Mouse (Mus musculus) hindbrain, embryonic 15.5 days (tissue): ENCODE results near the gene Lsm12. TPM values are rescaled to one million over a fixed set of nuclear protein-coding genes. Genes with fewer than 3 reads are reported as not detected.

Source experiments
- ATAC-seq: fragments of 200-750 bp; cut with Nextera tagmentation; 2 replicates; pipeline ENCODE4 v1.8.0; 2017; ENCODE audit warnings: low read depth, moderate number of reproducible peaks, moderate TSS enrichment; ENCODE audit not compliant: low FRiP score
- H3K27ac ChIP-seq: fragments of 300-500 bp; sonication (generic); replicated peaks from 2 replicates; pipeline ENCODE4 v1.5.1; 2015; ENCODE audit warnings: mild to moderate bottlenecking, inconsistent platforms
- H3K27me3 ChIP-seq: fragments of 300-500 bp; sonication (generic); 2 replicates; pipeline ENCODE4 v1.6.1; 2015; ENCODE audit warnings: control low read depth, inconsistent platforms
- H3K36me3 ChIP-seq: fragments of 300-500 bp; sonication (generic); 2 replicates; pipeline ENCODE4 v1.6.1; 2015; ENCODE audit warnings: control low read depth, inconsistent platforms
- H3K4me1 ChIP-seq: fragments of 300-500 bp; sonication (generic); replicated peaks from 2 replicates; pipeline ENCODE4 v1.6.1; 2015; ENCODE audit warnings: control low read depth, inconsistent platforms
- H3K4me2 ChIP-seq: fragments of 300-500 bp; sonication (generic); 2 replicates; pipeline ENCODE4 v1.6.1; 2015; ENCODE audit warnings: moderate library complexity, mild to moderate bottlenecking, inconsistent platforms
- H3K4me3 ChIP-seq: fragments of 300-500 bp; sonication (generic); 2 replicates; pipeline ENCODE4 v1.5.1; 2015; ENCODE audit warnings: mild to moderate bottlenecking, inconsistent platforms
- H3K9ac ChIP-seq: fragments of 300-500 bp; sonication (generic); 2 replicates; pipeline ENCODE4 v1.6.1; 2015; ENCODE audit warnings: inconsistent platforms
- H3K9me3 ChIP-seq: fragments of 300-500 bp; sonication (generic); 2 replicates; pipeline ENCODE4 v1.6.1; 2016; ENCODE audit warnings: control low read depth, inconsistent platforms
- WGBS: fragments of 180-500 bp; shearing (Covaris S2); methylation state at CpG from one replicate; pipeline ENCODE4 v1.1.7; 2015; 5-methylcytosine and 5-hydroxymethylcytosine counted together
- microRNA-seq: library from miRNA; unstranded; fragments of <30 nt; microRNA quantifications from one replicate; pipeline ENCODE4, GENCODE M21; 2016
- polyA plus RNA-seq: library from polyadenylated mRNA; unstranded; fragments of >200 nt; fragmentation: Nextera tagmentation; extraction: Ambion mirVana; gene quantifications from 2 replicates; pipeline ENCODE4 v1.2.1, GENCODE M21; 2015

Lsm12 gene
- polyA plus RNA-seq, 1 experiment from 2014 or later: 102 TPM

DNA sequence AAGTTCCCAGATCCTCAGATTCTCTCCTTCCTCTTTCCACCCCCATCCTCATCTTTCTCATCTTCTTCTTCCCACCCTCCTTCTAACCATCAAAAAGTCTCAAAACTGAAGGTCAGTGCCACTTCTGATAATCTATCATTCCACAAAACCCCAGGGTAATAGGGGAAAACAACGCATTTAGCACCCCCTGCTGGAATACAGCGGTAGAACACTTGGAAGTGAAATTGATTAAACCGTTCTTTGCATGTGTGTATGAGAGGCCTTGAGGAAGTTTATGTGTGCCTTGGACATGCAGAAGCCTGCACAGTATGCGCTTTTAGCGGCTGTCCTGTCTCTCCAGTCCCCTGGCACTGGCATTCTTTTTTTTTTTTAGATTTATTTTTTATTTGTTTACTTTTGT, 44.6 kb downstream of the Lsm12 start:
- no peak overlapping the region for H3K4me3 ChIP-seq
- H3K27me3 ChIP-seq: peaks cover 39% of the 10 kb centered on the region
- 6% methylated on average over 5 of the region's 5 CpGs for WGBS
- no peaks in the 10 kb centered on the region for H3K36me3 ChIP-seq
- H3K4me1 ChIP-seq: peaks cover 7% of the 10 kb centered on the region
- ATAC-seq: no peak
- H3K27ac ChIP-seq: no peak overlapping the region
- H3K4me2 ChIP-seq: no peak overlapping the region
- no peaks in the 10 kb centered on the region for H3K9me3 ChIP-seq
- H3K9ac ChIP-seq: no peak overlapping the region

DNA sequence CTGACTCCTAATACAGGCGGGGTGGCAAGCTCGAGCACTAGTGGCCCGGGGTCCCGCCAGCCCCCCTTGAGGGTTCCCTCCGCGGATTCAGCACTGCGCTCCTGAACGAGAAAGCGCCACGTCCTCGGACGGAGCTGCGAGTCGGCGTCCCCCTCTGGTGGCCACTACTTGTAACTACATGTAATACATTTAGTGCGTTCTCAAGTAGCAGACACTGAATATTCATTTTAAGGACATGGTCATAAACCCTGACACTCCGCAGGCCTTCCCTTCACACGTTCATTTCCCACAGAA, 46.7 kb downstream of the Lsm12 start:
- Histone ChIP-seq H3K9ac (peak overlapping the region; percentile 36), H3K4me3 (peak overlapping the region; percentile 35), H3K36me3 (no peaks in the 10 kb centered on the region), H3K4me1 (peaks cover 13% of the 10 kb centered on the region; the same call in 1 of the 2 replicates), H3K27ac (no peak overlapping the region), H3K9me3 (no peaks in the 10 kb centered on the region), H3K4me2 (peak overlapping the region; percentile 72), H3K27me3 (peaks cover 18% of the 10 kb centered on the region)
- peak; percentile 45; the same call in 1 of the 2 replicates for ATAC-seq
- WGBS: 0% methylated on average over 18 of the region's 18 CpGs

DNA sequence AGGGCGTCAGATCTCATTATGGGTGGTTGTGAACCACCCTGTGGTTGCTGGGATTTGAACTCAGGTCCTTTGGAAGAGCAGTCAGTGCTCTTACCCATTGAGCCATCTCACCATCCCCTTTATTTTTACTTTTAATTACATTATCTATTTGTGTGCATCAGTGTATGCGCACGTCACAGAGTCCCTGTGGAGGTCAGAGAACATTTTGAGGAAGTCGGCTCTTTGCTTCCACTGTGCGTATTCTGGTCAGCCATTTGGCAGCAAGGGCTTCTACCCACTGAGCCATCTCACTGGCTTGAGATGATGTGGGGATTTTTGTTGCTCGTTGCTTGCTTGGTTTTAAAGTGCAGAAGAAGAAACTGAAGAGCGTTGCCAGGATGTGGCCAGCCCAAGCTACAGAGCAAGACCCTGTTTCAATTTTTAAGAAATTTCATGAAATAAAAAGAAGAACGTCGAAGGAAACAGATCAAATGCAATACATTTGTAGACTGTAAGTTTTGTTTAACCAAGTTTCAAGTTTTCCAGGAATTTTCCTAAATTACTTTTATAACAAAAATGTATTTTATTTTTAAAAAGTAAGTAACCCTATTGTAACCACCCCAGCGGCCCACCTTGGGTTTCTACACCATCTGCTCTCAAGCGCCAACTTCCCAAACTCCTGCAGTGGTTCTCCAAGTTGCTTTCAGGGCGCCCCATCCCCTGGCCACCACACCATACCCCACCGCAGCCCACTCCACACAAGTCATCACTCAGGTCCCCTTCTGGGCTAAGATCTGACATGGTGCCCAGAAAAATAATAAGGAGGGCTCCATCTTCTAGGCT, 47.3 kb downstream of the Lsm12 start:
- 45% methylated on average over 13 of the region's 13 CpGs for WGBS

GRCm38 (mm10) chr11:102134516-102134915, 50.6 kb downstream of the Lsm12 start:
- H3K4me3 ChIP-seq: no peak overlapping the region
- no peak overlapping the region for H3K9ac ChIP-seq
- H3K9me3 ChIP-seq: no peaks in the 10 kb centered on the region
- H3K27ac ChIP-seq: no peak overlapping the region
- 0 out of 2 replicates have a peak, but pooled peaks cover 6% of the 10 kb centered on the region for H3K27me3 ChIP-seq
- H3K36me3 ChIP-seq: no peaks in the 10 kb centered on the region
- ATAC-seq: no peak
- H3K4me1 ChIP-seq: peaks cover 13% of the 10 kb centered on the region; the same call in 1 of the 2 replicates
- H3K4me2 ChIP-seq: no peak overlapping the region
- WGBS: 14% methylated on average over 4 of the region's 4 CpGs

More for the DNA sequence above, 47.3 kb downstream of the Lsm12 start:
- Histone ChIP-seq H3K9me3 (no peaks in the 10 kb centered on the region), H3K4me1 (peaks cover 13% of the 10 kb centered on the region; the same call in 1 of the 2 replicates), H3K9ac (peak overlapping the region; percentile 36), H3K4me2 (peak overlapping the region; percentile 72), H3K4me3 (peak overlapping the region; percentile 35), H3K27ac (no peak overlapping the region), H3K27me3 (peaks cover 14% of the 10 kb centered on the region; the same call in 1 of the 2 replicates), H3K36me3 (no peaks in the 10 kb centered on the region)
- ATAC-seq: peak; percentile 30; the same call in 1 of the 2 replicates

- H3K4me3 ChIP-seq: no peak overlapping the region
- no peak for ATAC-seq
- WGBS: 91% methylated on average over 6 of the region's 6 CpGs
- no peaks in the 10 kb centered on the region for H3K4me1 ChIP-seq
- no peak overlapping the region for H3K9ac ChIP-seq
- no peaks in the 10 kb centered on the region for H3K9me3 ChIP-seq
- no peaks in the 10 kb centered on the region for H3K27me3 ChIP-seq
- no peak overlapping the region for H3K4me2 ChIP-seq
- no peaks in the 10 kb centered on the region for H3K36me3 ChIP-seq
- no peak overlapping the region for H3K27ac ChIP-seq
Measured at GRCm38 (mm10) chr11:102117386-102117785, 67.7 kb downstream of the Lsm12 start.

GRCm38 (mm10) chr11:102116241-102116640, 68.9 kb downstream of the Lsm12 start:
- H3K36me3 ChIP-seq: no peaks in the 10 kb centered on the region
- H3K4me3 ChIP-seq: no peak overlapping the region
- no peaks in the 10 kb centered on the region for H3K27me3 ChIP-seq
- 88% methylated on average over 8 of the region's 8 CpGs for WGBS
- H3K4me2 ChIP-seq: no peak overlapping the region
- no peak for ATAC-seq
- no peak overlapping the region for H3K27ac ChIP-seq
- no peaks in the 10 kb centered on the region for H3K9me3 ChIP-seq
- no peak overlapping the region for H3K9ac ChIP-seq
- H3K4me1 ChIP-seq: no peaks in the 10 kb centered on the region

Small RNA genes within 50 kb of the gene (microRNA-seq; reads per million reads assigned to microRNA genes)
- 1.3 reads per million for gene Mir8101

Other genes starting within 250 kb of the Lsm12 start
- gene Sost, start 218.3 kb downstream of the Lsm12 start, polyA plus RNA-seq: 0.06 and 0.09 TPM in 2 replicates
- gene Cfap97d1, start 201.0 kb downstream of the Lsm12 start, polyA plus RNA-seq: not detected in 2 replicates
- 25.4 and 25.9 TPM in 2 replicates for gene Dusp3, start 198.3 kb downstream of the Lsm12 start, polyA plus RNA-seq
- 55.9 and 56.2 TPM in 2 replicates for gene Mpp3, start 156.8 kb downstream of the Lsm12 start, polyA plus RNA-seq
- 0.30 and 0.43 TPM in 2 replicates for gene Cd300lg, start 143.8 kb downstream of the Lsm12 start, polyA plus RNA-seq
- gene Mpp2, start 96.8 kb downstream of the Lsm12 start, polyA plus RNA-seq: 30.5 and 34.6 TPM in 2 replicates
- not detected in 2 replicates for gene Ppy, start 84.0 kb downstream of the Lsm12 start, polyA plus RNA-seq
- gene Pyy, start 77.5 kb downstream of the Lsm12 start, polyA plus RNA-seq: 3.7 and 5.2 TPM in 2 replicates
- gene Nags, start 39.8 kb downstream of the Lsm12 start, polyA plus RNA-seq: not detected in 2 replicates
- 41.8 and 44.1 TPM in 2 replicates for gene Tmem101, start 28.9 kb downstream of the Lsm12 start, polyA plus RNA-seq
- 40.4 and 41.2 TPM in 2 replicates for gene G6pc3, start 4.3 kb upstream of the Lsm12 start, polyA plus RNA-seq
- gene Hdac5, start 44.9 kb upstream of the Lsm12 start, polyA plus RNA-seq: 82.7 and 84.9 TPM in 2 replicates
- gene BC030867, start 63.6 kb upstream of the Lsm12 start, polyA plus RNA-seq: 3.3 and 3.4 TPM in 2 replicates
- 0.10 and 0.13 TPM in 2 replicates for gene Asb16, start 83.4 kb upstream of the Lsm12 start, polyA plus RNA-seq
- gene Tmub2, start 99.6 kb upstream of the Lsm12 start, polyA plus RNA-seq: 80.4 and 83.3 TPM in 2 replicates
- 30.2 and 31.4 TPM in 2 replicates for gene Atxn7l3, start 111.3 kb upstream of the Lsm12 start, polyA plus RNA-seq
- 77.7 and 85.0 TPM in 2 replicates for gene Ubtf, start 134.4 kb upstream of the Lsm12 start, polyA plus RNA-seq
- 2.4 and 3.4 TPM in 2 replicates for gene Slc4a1, start 180.9 kb upstream of the Lsm12 start, polyA plus RNA-seq
- gene Rundc3a, start 208.1 kb upstream of the Lsm12 start, polyA plus RNA-seq: 135 and 149 TPM in 2 replicates
- 167 and 168 TPM in 2 replicates for gene Slc25a39, start 222.7 kb upstream of the Lsm12 start, polyA plus RNA-seq
- 85.7 and 85.9 TPM in 2 replicates for gene Grn, start 245.0 kb upstream of the Lsm12 start, polyA plus RNA-seq